Mouse (Mus musculus): Measurements from ENCODE around the gene Rims3. TPM values are rescaled to one million over a fixed set of nuclear protein-coding genes. Genes with fewer than 3 reads are reported as not detected.

Rims3 gene
- polyA plus RNA-seq, 1 experiment from 2014 or later, result 0.87 TPM

GRCm38 (mm10) chr4:120882002-120882625, 27.5 kb downstream of the Rims3 start:
- Histone ChIP-seq H3K9ac (no peak overlapping the region), H3K27me3 (0 out of 2 replicates have a peak, but pooled peaks cover 3% of the 10 kb centered on the region), H3K36me3 (no peaks in the 10 kb centered on the region), H3K4me3 (no peak overlapping the region), H3K4me1 (peaks cover 35% of the 10 kb centered on the region), H3K9me3 (no peaks in the 10 kb centered on the region), H3K4me2 (no peak overlapping the region), H3K27ac (no peak overlapping the region)
- no peak for ATAC-seq (ENCODE audit: insufficient number of reproducible peaks, insufficient read depth, low FRiP score, low TSS enrichment, low read depth)
- WGBS, result 35% methylated on average over 5 of the region's 5 CpGs

- Histone ChIP-seq H3K9ac (no peak overlapping the region), H3K9me3 (no peaks in the 10 kb centered on the region)
- WGBS, result 42% methylated on average over 13 of the region's 13 CpGs
Measured at GRCm38 (mm10) chr4:120885208-120886120, 30.8 kb downstream of the Rims3 start.

GRCm38 (mm10) chr4:120886131-120886530, 31.5 kb downstream of the Rims3 start:
- H3K9me3 ChIP-seq, result no peaks in the 10 kb centered on the region
- H3K9ac ChIP-seq, result no peak overlapping the region
- H3K27ac ChIP-seq, result no peak overlapping the region
- no peaks in the 10 kb centered on the region for H3K36me3 ChIP-seq
- WGBS, result 24% methylated on average over 4 of the region's 4 CpGs
- no peak overlapping the region for H3K4me2 ChIP-seq
- H3K4me3 ChIP-seq, result no peak overlapping the region
- H3K27me3 ChIP-seq, result peaks cover 3% of the 10 kb centered on the region; the same call in 1 of the 2 replicates
- H3K4me1 ChIP-seq, result peaks cover 41% of the 10 kb centered on the region
- ATAC-seq (ENCODE audit: insufficient number of reproducible peaks, insufficient read depth, low FRiP score, low TSS enrichment, low read depth), result no peak

More at GRCm38 (mm10) chr4:120885208-120886120, 30.8 kb downstream of the Rims3 start:
- Histone ChIP-seq H3K4me3 (no peak overlapping the region), H3K4me1 (peaks cover 34% of the 10 kb centered on the region), H3K36me3 (no peaks in the 10 kb centered on the region), H3K27me3 (peaks cover 3% of the 10 kb centered on the region; the same call in 1 of the 2 replicates), H3K4me2 (no peak overlapping the region), H3K27ac (no peak overlapping the region)
- no peak for ATAC-seq (ENCODE audit: insufficient number of reproducible peaks, insufficient read depth, low FRiP score, low TSS enrichment, low read depth)

GRCm38 (mm10) chr4:120886811-120887210, 32.2 kb downstream of the Rims3 start:
- H3K27me3 ChIP-seq, result peaks cover 8% of the 10 kb centered on the region; the same call in 1 of the 2 replicates
- H3K4me3 ChIP-seq, result no peak overlapping the region
- peaks cover 42% of the 10 kb centered on the region for H3K4me1 ChIP-seq
- ATAC-seq (ENCODE audit: insufficient number of reproducible peaks, insufficient read depth, low FRiP score, low TSS enrichment, low read depth), result no peak
- 82% methylated on average over 5 of the region's 5 CpGs for WGBS
- H3K27ac ChIP-seq, result no peak overlapping the region
- H3K9ac ChIP-seq, result no peak overlapping the region
- H3K36me3 ChIP-seq, result no peaks in the 10 kb centered on the region
- no peaks in the 10 kb centered on the region for H3K9me3 ChIP-seq
- H3K4me2 ChIP-seq, result no peak overlapping the region

GRCm38 (mm10) chr4:120887381-120888112, 32.9 kb downstream of the Rims3 start:
- no peak overlapping the region for H3K4me2 ChIP-seq
- WGBS, result 18% methylated on average over 8 of the region's 8 CpGs
- H3K4me1 ChIP-seq, result peaks cover 36% of the 10 kb centered on the region
- ATAC-seq (ENCODE audit: insufficient number of reproducible peaks, insufficient read depth, low FRiP score, low TSS enrichment, low read depth), result no peak
- H3K9me3 ChIP-seq, result no peaks in the 10 kb centered on the region
- H3K36me3 ChIP-seq, result no peaks in the 10 kb centered on the region
- H3K27ac ChIP-seq, result no peak overlapping the region
- peaks cover 6% of the 10 kb centered on the region; the same call in 1 of the 2 replicates for H3K27me3 ChIP-seq
- H3K4me3 ChIP-seq, result no peak overlapping the region
- H3K9ac ChIP-seq, result no peak overlapping the region

GRCm38 (mm10) chr4:120888884-120889283, 34.3 kb downstream of the Rims3 start:
- 62% methylated on average over 8 of the region's 8 CpGs for whole genome bisulfite sequencing
- H3K36me3 ChIP-seq, result no peaks in the 10 kb centered on the region
- no peak overlapping the region for H3K27ac ChIP-seq

GRCm38 (mm10) chr4:120890754-120891440, 36.3 kb downstream of the Rims3 start:
- H3K9me3 ChIP-seq, result no peaks in the 10 kb centered on the region
- no peak overlapping the region for H3K9ac ChIP-seq
- peaks cover 15% of the 10 kb centered on the region; the same call in 1 of the 2 replicates for H3K27me3 ChIP-seq
- 47% methylated on average over 11 of the region's 11 CpGs for WGBS
- no peaks in the 10 kb centered on the region for H3K36me3 ChIP-seq
- no peak for ATAC-seq (ENCODE audit: insufficient number of reproducible peaks, insufficient read depth, low FRiP score, low TSS enrichment, low read depth)
- no peak overlapping the region for H3K27ac ChIP-seq
- H3K4me1 ChIP-seq, result peaks cover 40% of the 10 kb centered on the region
- H3K4me3 ChIP-seq, result no peak overlapping the region
- no peak overlapping the region for H3K4me2 ChIP-seq

More at GRCm38 (mm10) chr4:120888884-120889283, 34.3 kb downstream of the Rims3 start:
- no peak overlapping the region for H3K9ac ChIP-seq
- H3K9me3 ChIP-seq, result no peaks in the 10 kb centered on the region
- no peak for ATAC-seq (ENCODE audit: insufficient number of reproducible peaks, insufficient read depth, low FRiP score, low TSS enrichment, low read depth)
- no peak overlapping the region for H3K4me2 ChIP-seq
- no peak overlapping the region for H3K4me3 ChIP-seq
- H3K27me3 ChIP-seq, result peaks cover 9% of the 10 kb centered on the region; the same call in 1 of the 2 replicates
- peaks cover 40% of the 10 kb centered on the region for H3K4me1 ChIP-seq

- H3K27ac ChIP-seq, result no peak overlapping the region
- H3K4me2 ChIP-seq, result no peak overlapping the region
- no peak overlapping the region for H3K4me3 ChIP-seq
- H3K4me1 ChIP-seq, result peaks cover 33% of the 10 kb centered on the region
- H3K9me3 ChIP-seq, result no peaks in the 10 kb centered on the region
- H3K9ac ChIP-seq, result no peak overlapping the region
- H3K27me3 ChIP-seq, result peaks cover 15% of the 10 kb centered on the region
- ATAC-seq (ENCODE audit: insufficient number of reproducible peaks, insufficient read depth, low FRiP score, low TSS enrichment, low read depth), result no peak
- no peaks in the 10 kb centered on the region for H3K36me3 ChIP-seq
Measured at GRCm38 (mm10) chr4:120891960-120892359, 37.3 kb downstream of the Rims3 start.

- Histone ChIP-seq H3K4me3 (no peak overlapping the region), H3K27me3 (peaks cover 15% of the 10 kb centered on the region), H3K36me3 (no peaks in the 10 kb centered on the region), H3K9me3 (no peaks in the 10 kb centered on the region), H3K4me2 (no peak overlapping the region), H3K9ac (no peak overlapping the region), H3K27ac (no peak overlapping the region), H3K4me1 (peaks cover 28% of the 10 kb centered on the region)
- no peak for ATAC-seq (ENCODE audit: insufficient number of reproducible peaks, insufficient read depth, low FRiP score, low TSS enrichment, low read depth)
- 63% methylated on average over 1 of the region's 1 CpGs for WGBS
Measured at GRCm38 (mm10) chr4:120892516-120892915, 37.9 kb downstream of the Rims3 start.

GRCm38 (mm10) chr4:120893656-120894401, 39.2 kb downstream of the Rims3 start:
- Histone ChIP-seq H3K27me3 (peaks cover 15% of the 10 kb centered on the region), H3K36me3 (no peaks in the 10 kb centered on the region), H3K9ac (no peak overlapping the region), H3K27ac (no peak overlapping the region), H3K4me1 (peaks cover 26% of the 10 kb centered on the region), H3K9me3 (no peaks in the 10 kb centered on the region), H3K4me2 (no peak overlapping the region), H3K4me3 (no peak overlapping the region)
- no peak for ATAC-seq (ENCODE audit: insufficient number of reproducible peaks, insufficient read depth, low FRiP score, low TSS enrichment, low read depth)
- 57% methylated on average over 11 of the region's 11 CpGs for WGBS

Measured in embryonic facial prominence, embryonic 13.5 days (tissue).